ENCODE assay signal across 1 mouse cellular context in the genomic region with DNA sequence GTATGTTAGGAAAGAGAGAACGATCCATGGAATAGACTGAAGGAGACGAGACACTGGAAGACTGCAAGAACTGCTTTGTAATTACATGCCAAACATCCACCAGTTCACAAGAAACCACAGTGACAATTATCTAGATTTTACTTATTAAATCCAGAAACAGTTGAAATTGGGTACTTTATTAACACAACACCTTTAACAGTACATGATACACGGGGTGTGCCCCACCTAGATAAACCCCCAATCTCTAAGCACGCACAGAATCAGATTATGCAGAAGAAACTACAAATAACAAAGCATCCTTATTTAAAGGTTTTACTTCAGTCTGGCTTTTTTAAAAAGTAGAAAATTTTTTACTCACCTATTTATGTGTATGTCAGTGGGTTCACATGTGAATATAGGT.
TF ChIP-seq lines count a peak whose summit lies in the region.

No protein-coding gene starts in this region.

TF ChIP-seq in MEL, 35 proteins besides CTCF, POLR2A, EP300 and RAD21 (continued from another document):
- TF ChIP-seq ETS1 (IDR thresholded peaks at IDR 0.05; ENCODE audit: low read depth, low read length), result 0 out of 2 replicates have a peak, but pooled peaks have one; percentile 30
- peak; percentile 63 for TF ChIP-seq MYB (IDR thresholded peaks at IDR 0.05; ENCODE audit: low read depth, low read length)
- TF ChIP-seq USF1 (IDR thresholded peaks at IDR 0.05; ENCODE audit: low read depth, low read length), result no peak
- TF ChIP-seq JUND (IDR thresholded peaks at IDR 0.05; ENCODE audit: low read depth, low read length), result 0 out of 2 replicates have a peak, but pooled peaks have one; percentile 9
- peak; percentile 75 for TF ChIP-seq TCF12 (IDR thresholded peaks at IDR 0.05; ENCODE audit: low read depth, low read length)
- TF ChIP-seq BHLHE40 (IDR thresholded peaks at IDR 0.05; ENCODE audit: borderline replicate concordance, low read depth, low read length), result peak; percentile 48; the same call in 1 of the 2 replicates
- no peak for TF ChIP-seq TBP (IDR thresholded peaks at IDR 0.05; ENCODE audit: low read depth, low read length)
- TF ChIP-seq KAT2A (conservative IDR thresholded peaks at IDR 0.05; ENCODE audit: low read depth, low read length), result no peak
- TF ChIP-seq RCOR1 (IDR thresholded peaks at IDR 0.05; ENCODE audit: low read depth, low read length), result peak; percentile 66; the same call in 1 of the 2 replicates
